Mouse (Mus musculus) megakaryocyte, embryonic 14.5 days (primary cell): ENCODE data around the gene Noct.

Experiments used
- FLI1 ChIP-seq: IDR thresholded peaks from 2 replicates; pipeline ENCODE4 v1.6.1; 2012; ENCODE audit warnings: low read length, inconsistent platforms, mixed read lengths
- GATA1 ChIP-seq: IDR thresholded peaks from 3 replicates; pipeline ENCODE4 v1.6.1; 2012; ENCODE audit warnings: mixed read lengths, low read length, inconsistent platforms, borderline replicate concordance

GRCm38 (mm10) chr3:51251057-51251456, 26.8 kb downstream of the Noct start:
- TF ChIP-seq GATA1: no peak
- no peak for TF ChIP-seq FLI1
